Mouse (Mus musculus): ENCODE data around the gene Daglb. TPM values are rescaled to one million over a fixed set of nuclear protein-coding genes. Genes with fewer than 3 reads are reported as not detected.

Daglb gene
- 18.3 and 28.2 TPM in 2 replicates for polyA plus RNA-seq (2021; fragmentation: Nextera tagmentation)
- long read RNA-seq, experiment 1, full-length matches to known transcripts: 200 of 290 reads
- long read RNA-seq, experiment 1, partial matches to known transcripts: 23 of 290 reads
- long read RNA-seq, experiment 1, other reads (novel, unspliced or antisense): 67 of 290 reads
- long read RNA-seq, experiment 2, full-length matches to known transcripts: 34 of 100 reads
- long read RNA-seq, experiment 2, partial matches to known transcripts: 21 of 100 reads
- long read RNA-seq, experiment 2, other reads (novel, unspliced or antisense): 45 of 100 reads

GRCm38 (mm10) chr5:143464100-143464756 is at the start of gene Daglb:
TSS of gene Daglb (plus strand) at chr5:143464584.

GRCm38 (mm10) chr5:143527486-143528307 is 63.3 kb downstream of the Daglb start, which contains the start of gene Rac1:
TSS of gene Rac1 (minus strand) at chr5:143528036.

Other genes starting within 250 kb of the Daglb start
- not detected in 2 replicates for gene Spdye4a, start 237.7 kb upstream of the Daglb start, polyA plus RNA-seq (2021; fragmentation: Nextera tagmentation)
- 4.1 and 9.7 TPM in 2 replicates for gene Zfp12, start 229.4 kb upstream of the Daglb start, polyA plus RNA-seq (2021; fragmentation: Nextera tagmentation)
- gene Zfp316, start 194.6 kb upstream of the Daglb start, polyA plus RNA-seq (2021; fragmentation: Nextera tagmentation): 4.9 and 9.1 TPM in 2 replicates
- gene Zfp853, start 171.0 kb upstream of the Daglb start, polyA plus RNA-seq (2021; fragmentation: Nextera tagmentation): 0.48 and 0.82 TPM in 2 replicates
- gene E130309D02Rik, start 149.2 kb upstream of the Daglb start, polyA plus RNA-seq (2021; fragmentation: Nextera tagmentation): 16.4 and 22.5 TPM in 2 replicates
- gene Zdhhc4, start 135.3 kb upstream of the Daglb start, polyA plus RNA-seq (2021; fragmentation: Nextera tagmentation): 46.9 and 60.3 TPM in 2 replicates
- gene Grid2ip, start 107.2 kb upstream of the Daglb start, polyA plus RNA-seq (2021; fragmentation: Nextera tagmentation): 0.75 and 0.89 TPM in 2 replicates
- gene Kdelr2, start 60.7 kb upstream of the Daglb start, polyA plus RNA-seq (2021; fragmentation: Nextera tagmentation): 84.4 and 108 TPM in 2 replicates
- 96.7 and 497 TPM in 2 replicates for gene Rac1, start 63.5 kb downstream of the Daglb start, polyA plus RNA-seq (2021; fragmentation: Nextera tagmentation)
- 15.6 and 19.6 TPM in 2 replicates for gene Cyth3, start 157.9 kb downstream of the Daglb start, polyA plus RNA-seq (2021; fragmentation: Nextera tagmentation)